Mouse (Mus musculus): ENCODE data around the gene Klk7.

DNA sequence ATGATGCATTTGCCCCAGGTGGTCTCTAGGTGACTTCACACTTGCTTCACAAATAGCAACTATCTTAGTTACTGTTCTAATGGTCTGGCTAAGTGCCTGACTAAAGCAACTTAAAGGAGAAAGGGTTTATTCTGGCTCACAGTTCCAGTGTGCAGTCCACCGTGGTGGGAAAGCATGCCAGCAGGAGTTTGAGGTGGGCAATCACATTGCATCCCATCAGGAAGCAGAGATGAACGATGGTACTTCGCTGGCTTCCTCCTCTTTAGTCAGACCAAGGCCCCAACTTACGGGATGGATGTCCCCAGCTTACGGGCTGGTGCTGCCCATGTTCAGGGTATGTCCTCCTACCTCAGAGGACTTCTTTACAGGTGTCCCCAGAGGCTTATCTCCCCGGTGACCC lies 40.5 kb downstream of the Klk7 start:
- TF ChIP-seq CTCF (IDR thresholded peaks at IDR 0.05; ENCODE audit: borderline replicate concordance, insufficient read depth, low read depth, low read length), result no peak
- no peak for TF ChIP-seq POLR2A (IDR thresholded peaks at IDR 0.05; ENCODE audit: borderline replicate concordance, insufficient read depth, low read length)
